Mouse (Mus musculus) gastrocnemius, postnatal 4 days (tissue): ENCODE results near the gene Gtf2e1. TPM values are rescaled to one million over a fixed set of nuclear protein-coding genes. Genes with fewer than 3 reads are reported as not detected.

ENCODE experiments used
- DNase-seq, 2 experiments: peaks; one replicate each; pipeline ENCODE4 v3.0.0; 2021 to 2022; ENCODE audit warnings: low spot score in 2 of 2, mixed read lengths in 2 of 2
- total RNA-seq, 2 experiments: library from RNA; stranded (reverse); gene quantifications; 2 replicates each; pipeline ENCODE4 v1.2.3; 2021

Gtf2e1 gene
- total RNA-seq, 2 experiments from 2014 or later = 12.2 to 13.2 TPM

- DNase-seq = no peak
Measured at GRCm38 (mm10) chr16:37486826-37487612, 52.6 kb downstream of the Gtf2e1 start.

GRCm38 (mm10) chr16:37478311-37479291, 61.0 kb downstream of the Gtf2e1 start:
- DNase-seq = no peak

GRCm38 (mm10) chr16:37472620-37473312, 66.8 kb downstream of the Gtf2e1 start:
- DNase-seq = peak in 1 of 2 experiments; percentile 15

- DNase-seq = no peak
Measured at GRCm38 (mm10) chr16:37469595-37469994, 70.0 kb downstream of the Gtf2e1 start.

GRCm38 (mm10) chr16:37463981-37464380, 75.6 kb downstream of the Gtf2e1 start:
- no peak for DNase-seq

GRCm38 (mm10) chr16:37462886-37463285, 76.7 kb downstream of the Gtf2e1 start:
- no peak for DNase-seq

- no peak for DNase-seq
Measured at GRCm38 (mm10) chr16:37461601-37462000, 78.0 kb downstream of the Gtf2e1 start.

Other genes starting within 250 kb of the Gtf2e1 start
- gene Stxbp5l, start 154.8 kb downstream of the Gtf2e1 start, total RNA-seq = under 1 TPM; 0.10 to 0.32 TPM
- gene Rabl3, start 96 bp upstream of the Gtf2e1 start, total RNA-seq = 10 to 100 TPM; 12.5 to 12.9 TPM
- gene Hgd, start 40.4 kb upstream of the Gtf2e1 start, total RNA-seq = 1 to 10 TPM in 1 of 2 experiments, not detected in 1; 1.1 TPM
- gene Ndufb4, start 114.7 kb upstream of the Gtf2e1 start, total RNA-seq = 100 to 1,000 TPM; 107 to 122 TPM
- 100 to 1,000 TPM; 710 to 767 TPM for gene Fstl1, start 237.1 kb upstream of the Gtf2e1 start, total RNA-seq